7 mouse cellular contexts compared by ENCODE assay signal in genomic region chrX:96130663-96131062, GRCm38 (mm10). TPM values are rescaled to one million over a fixed set of nuclear protein-coding genes. Genes with fewer than 3 reads are reported as not detected.
DNase-seq lines count a peak whose midpoint lies in the region; ATAC-seq and TF ChIP-seq lines count a peak whose summit lies in the region.

No protein-coding gene starts in this region.

- H3K4me2 ChIP-seq in kidney, postnatal 0 days (ENCODE audit: low read length), result no peak overlapping the region
- H3K4me2 ChIP-seq in midbrain, postnatal 0 days (ENCODE audit: low read depth, low read length, poor library complexity, severe bottlenecking), result no peak overlapping the region

- 71% methylated on average over 6 of the region's 6 CpGs for WGBS in kidney, postnatal 0 days
- 60% methylated on average over 6 of the region's 6 CpGs for WGBS in midbrain, postnatal 0 days

- H3K9me3 ChIP-seq in ES-Bruce4 (replicated peaks; ENCODE audit: control insufficient read depth, insufficient read depth, low read length, poor library complexity, severe bottlenecking), result no peaks in the 10 kb centered on the region
- no peaks in the 10 kb centered on the region for H3K9me3 ChIP-seq in kidney, postnatal 0 days (replicated peaks; ENCODE audit: low read length)
- no peaks in the 10 kb centered on the region for H3K9me3 ChIP-seq in midbrain, postnatal 0 days (ENCODE audit: low read length)

- ATAC-seq in kidney, postnatal 0 days (replicated peaks; ENCODE audit: low FRiP score, low read depth), result peak; percentile 33; the same call in 1 of the 2 replicates
- ATAC-seq in midbrain, postnatal 0 days (ENCODE audit: low FRiP score), result no peak

- H3K36me3 ChIP-seq in ES-Bruce4 (ENCODE audit: control insufficient read depth, insufficient read depth, low read length, poor library complexity, severe bottlenecking), result no peaks in the 10 kb centered on the region; the same call in 1 of the 2 replicates
- H3K36me3 ChIP-seq in kidney, postnatal 0 days (ENCODE audit: insufficient read depth, low read length), result no peaks in the 10 kb centered on the region
- H3K36me3 ChIP-seq in midbrain, postnatal 0 days (ENCODE audit: insufficient read depth, low read length), result no peaks in the 10 kb centered on the region

- H3K9ac ChIP-seq in ES-Bruce4 (ENCODE audit: low read depth, poor library complexity, severe bottlenecking), result no peak overlapping the region
- no peak overlapping the region for H3K9ac ChIP-seq in kidney, postnatal 0 days (ENCODE audit: low read depth, low read length)
- H3K9ac ChIP-seq in midbrain, postnatal 0 days (replicated peaks; ENCODE audit: low read length, poor library complexity, severe bottlenecking), result no peak overlapping the region

- no peak overlapping the region for H3K4me3 ChIP-seq in ES-Bruce4 (ENCODE audit: low read depth, low read length)
- peak overlapping the region; percentile 55 for H3K4me3 ChIP-seq in bone marrow macrophage, adult 2 months (ENCODE audit: insufficient read depth, low read length)
- H3K4me3 ChIP-seq in kidney, postnatal 0 days (replicated peaks; ENCODE audit: low read depth, low read length), result no peak overlapping the region
- H3K4me3 ChIP-seq in midbrain, postnatal 0 days (ENCODE audit: low read depth, low read length), result no peak overlapping the region

- peaks cover 2% of the 10 kb centered on the region for H3K4me1 ChIP-seq in ES-Bruce4 (ENCODE audit: control insufficient read depth, insufficient read depth, low read length)
- peaks cover 54% of the 10 kb centered on the region for H3K4me1 ChIP-seq in bone marrow macrophage, adult 2 months (ENCODE audit: control insufficient read depth, insufficient read depth, low read length)
- H3K4me1 ChIP-seq in kidney, postnatal 0 days (replicated peaks; ENCODE audit: insufficient read depth, low read length), result no peaks in the 10 kb centered on the region
- no peaks in the 10 kb centered on the region for H3K4me1 ChIP-seq in midbrain, postnatal 0 days (ENCODE audit: insufficient read depth, low read length)

- DNase-seq in kidney, postnatal 0 days (ENCODE audit: low spot score), result peak; percentile 35
- peak; percentile 33 to 40 for DNase-seq in monocyte, adult 2 months (ENCODE audit: low read depth in 1 of 2, low spot score in 2 of 2)
- no peak for DNase-seq in midbrain, postnatal 0 days (ENCODE audit: low spot score)
- no peak for DNase-seq in frontal cortex, postnatal 25 days (ENCODE audit: low spot score in 2 of 2)
- no peak for DNase-seq in urinary bladder, postnatal 4 days (ENCODE audit: low spot score in 2 of 2)

- no peak for TF ChIP-seq EP300 in ES-Bruce4 (IDR thresholded peaks at IDR 0.05; ENCODE audit: insufficient read depth, low read depth, low read length)

- TF ChIP-seq CTCF in ES-Bruce4 (IDR thresholded peaks at IDR 0.05; ENCODE audit: low read depth, low read length), result no peak
- TF ChIP-seq CTCF in bone marrow macrophage, adult 2 months (IDR thresholded peaks at IDR 0.05; ENCODE audit: low read depth, low read length), result no peak
- TF ChIP-seq CTCF in kidney, postnatal 0 days (IDR thresholded peaks at IDR 0.05; ENCODE audit: low read depth), result no peak
- no peak for TF ChIP-seq CTCF in midbrain, postnatal 0 days (IDR thresholded peaks at IDR 0.05)

- H3K27ac ChIP-seq in ES-Bruce4 (ENCODE audit: insufficient read depth, low read length), result peak overlapping the region; percentile 31; the same call in 1 of the 2 replicates
- H3K27ac ChIP-seq in bone marrow macrophage, adult 2 months (ENCODE audit: insufficient read depth, low read depth, low read length), result peak overlapping the region; percentile 98
- H3K27ac ChIP-seq in kidney, postnatal 0 days, result peak overlapping the region; percentile 47; the same call in 1 of the 2 replicates
- H3K27ac ChIP-seq in midbrain, postnatal 0 days (ENCODE audit: low read depth, low read length), result no peak overlapping the region

- TF ChIP-seq POLR2A in ES-Bruce4 (IDR thresholded peaks at IDR 0.05; ENCODE audit: insufficient read depth, low read length), result no peak
- TF ChIP-seq POLR2A in bone marrow macrophage, adult 2 months (IDR thresholded peaks at IDR 0.05; ENCODE audit: borderline replicate concordance, low read depth, low read length), result no peak

- H3K27me3 ChIP-seq in ES-Bruce4 (ENCODE audit: control insufficient read depth, insufficient read depth, low read length, poor library complexity, severe bottlenecking), result no peaks in the 10 kb centered on the region
- H3K27me3 ChIP-seq in kidney, postnatal 0 days (ENCODE audit: insufficient read depth, low read length), result no peaks in the 10 kb centered on the region
- no peaks in the 10 kb centered on the region for H3K27me3 ChIP-seq in midbrain, postnatal 0 days (ENCODE audit: insufficient read depth, low read length)

RNA-seq across cellular contexts. Expression of gene Msn, which starts 34.8 kb away (rescaled TPM):
- 127 and 134 TPM in 2 replicates for polyA plus RNA-seq in ES-Bruce4 (2011; ENCODE audit: insufficient read depth, insufficient read length, low read depth, missing spikeins)
- 426 and 464 TPM in 2 replicates for polyA plus RNA-seq in bone marrow macrophage, adult 2 months (2012; ENCODE audit: insufficient read depth, insufficient read length, missing spikeins)
- 107 and 113 TPM in 2 replicates for polyA plus RNA-seq in kidney, postnatal 0 days (2015; fragmentation: Nextera tagmentation; extraction: Ambion mirVana)
- 17.8 and 18.1 TPM in 2 replicates for total RNA-seq in midbrain, postnatal 0 days (2014; rRNA removed)
- polyA plus RNA-seq in midbrain, postnatal 0 days (2015; fragmentation: Nextera tagmentation; extraction: Ambion mirVana), result 20.6 and 22.8 TPM in 2 replicates

Comparison
In these comparisons a context has a peak if more than half of its experiments do, and no peak if none do; other contexts are left out.
1. DNase-seq: peak in kidney, postnatal 0 days (single experiment) and monocyte, adult 2 months (2 of 2); none in midbrain, postnatal 0 days (single experiment), frontal cortex, postnatal 25 days (0 of 2) and urinary bladder, postnatal 4 days (0 of 2).